Mouse (Mus musculus): ENCODE results near the gene Gm3839.
"Not testable (repeated sequence)": the region's sequence is repeated elsewhere in the genome, so short reads cannot be mapped to it uniquely, and the experiment has no call there.

DNA sequence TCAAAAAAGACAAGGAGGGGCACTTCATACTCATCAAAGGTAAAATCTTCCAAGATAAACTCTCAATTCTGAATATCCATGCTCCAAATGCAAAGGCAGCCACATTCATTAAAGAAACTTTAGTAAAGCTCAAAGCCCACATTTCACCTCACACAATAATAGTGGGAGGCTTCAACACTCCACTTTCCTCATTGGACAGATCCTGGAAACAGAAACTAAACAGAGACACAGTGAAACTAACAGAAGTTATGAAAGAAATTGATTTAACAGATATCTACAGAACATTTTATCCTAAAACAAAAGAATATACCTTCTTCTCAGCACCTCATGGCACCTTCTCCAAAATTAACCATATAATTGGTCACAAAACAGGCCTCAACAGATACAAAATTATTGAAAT, at the start of gene Gm3839:
- TF ChIP-seq POLR2A, CTCF (IDR thresholded peaks at IDR 0.05; ENCODE audit: extremely low read depth, insufficient read depth, low read length): not testable (repeated sequence)
